Mouse (Mus musculus) hindbrain, embryonic 12.5 days (tissue): ENCODE results near the gene Ramp1. TPM values are rescaled to one million over a fixed set of nuclear protein-coding genes. Genes with fewer than 3 reads are reported as not detected.

Experiments used
- ATAC-seq: fragments of 200-750 bp; cut with Nextera tagmentation; 2 replicates; pipeline ENCODE4 v1.8.0; 2017; ENCODE audit warnings: moderate TSS enrichment; ENCODE audit not compliant: low FRiP score
- H3K27ac ChIP-seq: fragments of 300-500 bp; sonication (generic); 2 replicates; pipeline ENCODE4 v1.5.1; 2016; ENCODE audit warnings: mild to moderate bottlenecking
- H3K27me3 ChIP-seq: fragments of 300-500 bp; sonication (generic); 2 replicates; pipeline ENCODE4 v1.6.1; 2016; ENCODE audit warnings: mild to moderate bottlenecking
- H3K36me3 ChIP-seq: fragments of 300-500 bp; sonication (generic); 2 replicates; pipeline ENCODE4 v1.6.1; 2016; ENCODE audit warnings: mild to moderate bottlenecking
- H3K4me1 ChIP-seq: fragments of 300-500 bp; sonication (generic); 2 replicates; pipeline ENCODE4 v1.6.1; 2016
- H3K4me2 ChIP-seq: fragments of 300-500 bp; sonication (generic); replicated peaks from 2 replicates; pipeline ENCODE4 v1.6.1; 2016; ENCODE audit warnings: mild to moderate bottlenecking
- H3K4me3 ChIP-seq: fragments of 300-500 bp; sonication (generic); 2 replicates; pipeline ENCODE4 v1.5.1; 2016; ENCODE audit warnings: mild to moderate bottlenecking
- H3K9ac ChIP-seq: fragments of 300-500 bp; sonication (generic); 2 replicates; pipeline ENCODE4 v1.6.1; 2016; ENCODE audit warnings: mild to moderate bottlenecking, moderate library complexity
- H3K9me3 ChIP-seq: fragments of 300-500 bp; sonication (generic); replicated peaks from 2 replicates; pipeline ENCODE4 v1.6.1; 2016; ENCODE audit warnings: mild to moderate bottlenecking
- WGBS: fragments of 180-500 bp; shearing (Covaris S2); methylation state at CpG from one replicate; pipeline ENCODE4 v1.1.7; 2016; 5-methylcytosine and 5-hydroxymethylcytosine counted together
- polyA plus RNA-seq: library from polyadenylated mRNA; unstranded; fragments of >200 nt; fragmentation: Nextera tagmentation; extraction: Ambion mirVana; gene quantifications from 2 replicates; pipeline ENCODE4 v1.2.1, GENCODE M21; 2016

The Ramp1 gene
- polyA plus RNA-seq, 1 experiment from 2014 or later, result 1.1 TPM

DNA sequence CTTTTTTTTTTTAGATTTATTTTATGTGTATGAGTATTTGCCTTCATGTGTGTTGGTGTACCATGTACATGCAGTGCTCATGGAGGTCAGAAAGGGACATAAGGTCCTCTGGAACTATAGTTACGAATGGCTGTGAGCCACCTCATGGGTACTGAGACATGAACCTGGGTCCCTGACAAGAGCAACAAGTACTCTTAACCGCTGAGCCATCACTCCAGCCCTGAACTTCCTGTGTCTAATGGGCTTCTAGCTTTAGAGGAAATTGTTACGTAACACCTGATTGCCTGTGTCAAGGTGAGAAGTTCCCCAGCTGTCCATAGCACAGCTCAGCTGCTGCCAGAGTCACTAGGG lies 40.7 kb downstream of the Ramp1 start:
- ATAC-seq, result no peak
- Histone ChIP-seq H3K4me1 (no peaks in the 10 kb centered on the region), H3K36me3 (no peaks in the 10 kb centered on the region), H3K27ac (no peak overlapping the region), H3K4me3 (no peak overlapping the region), H3K4me2 (no peak overlapping the region), H3K9me3 (no peaks in the 10 kb centered on the region), H3K27me3 (no peaks in the 10 kb centered on the region), H3K9ac (no peak overlapping the region)
- WGBS, result 91% methylated on average over 3 of the region's 3 CpGs

DNA sequence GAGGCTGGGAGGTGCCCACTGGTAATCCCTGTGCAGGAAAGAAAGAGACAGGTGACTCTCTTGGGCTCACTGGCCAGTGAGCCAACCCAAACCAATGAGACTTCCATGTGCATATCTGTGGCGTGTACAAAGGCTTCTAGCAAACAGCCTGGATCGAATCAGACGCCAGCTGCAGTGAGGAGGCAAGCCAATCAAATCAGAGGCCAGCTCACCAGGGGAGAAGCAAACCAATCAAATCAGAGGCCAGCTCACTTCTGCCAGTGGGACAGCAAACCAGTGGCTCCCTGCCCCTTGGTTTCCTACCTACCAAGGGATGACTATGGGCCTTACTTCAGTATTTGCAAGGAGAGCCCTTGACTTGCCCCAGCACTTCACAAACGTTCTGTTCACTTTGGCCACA lies 46.9 kb downstream of the Ramp1 start:
- no peaks in the 10 kb centered on the region for H3K4me1 ChIP-seq
- H3K4me3 ChIP-seq, result no peak overlapping the region
- H3K4me2 ChIP-seq, result no peak overlapping the region
- no peaks in the 10 kb centered on the region for H3K27me3 ChIP-seq
- WGBS, result 78% methylated on average over 4 of the region's 4 CpGs
- no peaks in the 10 kb centered on the region for H3K36me3 ChIP-seq
- H3K9me3 ChIP-seq, result no peaks in the 10 kb centered on the region
- no peak for ATAC-seq
- no peak overlapping the region for H3K9ac ChIP-seq
- H3K27ac ChIP-seq, result no peak overlapping the region

DNA sequence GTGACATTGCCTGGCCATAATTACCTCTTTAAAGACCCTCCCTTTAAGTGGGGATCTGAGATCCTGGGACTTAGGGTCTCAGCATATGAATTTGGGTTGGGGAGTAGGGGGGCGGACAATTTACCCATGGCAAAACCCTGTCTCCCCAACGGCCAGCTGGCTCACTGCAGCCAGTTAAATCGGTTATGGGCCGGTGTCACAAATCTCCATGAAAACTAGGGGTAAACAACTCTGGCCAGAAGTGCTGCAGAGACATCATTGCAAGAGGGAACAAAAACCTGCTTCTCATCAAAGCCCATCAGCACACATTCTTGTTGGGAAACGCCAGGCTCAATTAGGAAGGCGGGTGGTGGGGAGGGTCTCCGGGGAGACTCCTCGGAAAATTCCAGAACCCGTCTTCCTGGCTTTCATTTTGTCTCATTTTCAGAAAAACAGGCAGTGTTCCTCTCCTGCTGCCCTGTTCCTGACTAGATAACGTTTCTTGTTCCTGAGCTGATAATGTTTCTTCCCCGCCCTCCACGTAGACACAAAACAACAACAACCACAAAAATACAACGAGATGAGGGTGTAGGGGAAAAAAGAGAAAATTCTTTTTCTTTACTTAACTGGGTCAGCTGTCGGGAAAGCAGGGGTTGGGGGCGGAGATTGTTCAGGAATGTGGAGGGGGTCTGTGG lies 47.9 kb downstream of the Ramp1 start:
- WGBS, result 66% methylated on average over 15 of the region's 15 CpGs
- H3K27ac ChIP-seq, result no peak overlapping the region

DNA sequence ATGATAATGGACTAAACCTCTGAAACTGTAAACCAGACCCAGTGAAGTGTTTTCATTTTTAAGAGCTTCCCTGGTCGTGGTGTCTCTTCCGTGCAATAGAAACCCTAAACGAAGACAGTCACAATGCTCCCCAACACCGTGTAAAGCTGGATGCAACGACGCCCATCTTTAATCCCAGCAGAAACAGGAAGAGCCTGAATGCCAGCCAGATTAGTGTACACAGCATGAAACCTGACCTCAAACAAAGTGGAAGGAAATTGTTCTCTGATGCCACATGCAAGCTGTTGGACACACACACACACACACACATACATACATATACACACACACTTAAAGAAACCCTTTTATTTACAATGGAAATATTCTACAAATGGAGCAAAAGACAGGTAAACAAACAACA lies 51.5 kb downstream of the Ramp1 start:
- Histone ChIP-seq H3K27me3 (no peaks in the 10 kb centered on the region), H3K4me2 (no peak overlapping the region), H3K4me3 (no peak overlapping the region), H3K4me1 (no peaks in the 10 kb centered on the region), H3K36me3 (no peaks in the 10 kb centered on the region), H3K9me3 (no peaks in the 10 kb centered on the region), H3K27ac (no peak overlapping the region), H3K9ac (no peak overlapping the region)
- ATAC-seq, result no peak
- WGBS, result 81% methylated on average over 6 of the region's 6 CpGs

More for the DNA sequence above, 47.9 kb downstream of the Ramp1 start:
- Histone ChIP-seq H3K36me3 (no peaks in the 10 kb centered on the region), H3K9me3 (no peaks in the 10 kb centered on the region), H3K4me3 (no peak overlapping the region), H3K27me3 (no peaks in the 10 kb centered on the region), H3K9ac (no peak overlapping the region), H3K4me2 (no peak overlapping the region), H3K4me1 (no peaks in the 10 kb centered on the region)
- no peak for ATAC-seq

DNA sequence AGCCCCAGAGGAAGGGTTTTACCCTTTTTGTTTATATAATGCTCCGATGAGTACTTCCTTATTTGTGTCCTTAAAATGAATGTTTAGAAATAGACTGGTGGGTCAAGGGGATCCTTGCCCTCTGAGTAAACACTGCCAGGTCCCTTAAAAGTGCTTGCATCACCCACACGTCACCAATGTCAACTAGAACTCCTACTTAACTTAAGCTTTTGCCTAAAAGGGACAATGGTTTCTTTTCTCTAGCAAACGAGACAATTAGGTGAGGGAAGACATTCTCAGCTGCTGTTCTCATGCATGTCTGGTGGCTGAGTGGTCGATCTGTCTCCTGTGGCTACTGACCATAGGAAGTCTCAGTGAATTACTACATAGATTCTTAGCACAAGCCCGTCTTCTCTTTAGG lies 52.3 kb downstream of the Ramp1 start:
- H3K4me3 ChIP-seq, result no peak overlapping the region
- no peaks in the 10 kb centered on the region for H3K36me3 ChIP-seq
- H3K4me2 ChIP-seq, result no peak overlapping the region
- H3K27me3 ChIP-seq, result no peaks in the 10 kb centered on the region
- H3K9me3 ChIP-seq, result no peaks in the 10 kb centered on the region
- H3K4me1 ChIP-seq, result no peaks in the 10 kb centered on the region
- 63% methylated on average over 5 of the region's 5 CpGs for WGBS
- H3K27ac ChIP-seq, result no peak overlapping the region
- H3K9ac ChIP-seq, result no peak overlapping the region
- ATAC-seq, result no peak

DNA sequence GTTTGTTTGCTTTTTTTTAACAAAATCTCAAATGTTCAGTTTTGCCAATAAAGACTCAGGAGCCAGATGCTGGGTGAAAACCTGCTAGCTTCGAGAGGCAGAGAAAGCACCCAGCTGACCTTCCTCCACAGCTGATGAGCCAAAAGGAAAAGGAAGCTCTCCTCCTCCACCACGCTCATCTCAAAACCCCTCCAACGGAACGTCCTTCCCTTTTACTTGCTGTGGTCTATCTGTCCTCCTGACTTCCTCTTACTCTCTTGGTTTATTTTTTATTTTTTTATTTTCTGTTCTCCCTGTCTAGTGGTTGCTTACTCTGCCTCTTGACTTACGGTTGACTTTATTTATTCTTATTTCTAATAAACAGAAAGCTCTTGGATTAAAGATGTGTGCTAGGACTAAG lies 55.8 kb downstream of the Ramp1 start:
- H3K27me3 ChIP-seq, result no peaks in the 10 kb centered on the region
- no peak for ATAC-seq
- 73% methylated on average over 5 of the region's 5 CpGs for WGBS

DNA sequence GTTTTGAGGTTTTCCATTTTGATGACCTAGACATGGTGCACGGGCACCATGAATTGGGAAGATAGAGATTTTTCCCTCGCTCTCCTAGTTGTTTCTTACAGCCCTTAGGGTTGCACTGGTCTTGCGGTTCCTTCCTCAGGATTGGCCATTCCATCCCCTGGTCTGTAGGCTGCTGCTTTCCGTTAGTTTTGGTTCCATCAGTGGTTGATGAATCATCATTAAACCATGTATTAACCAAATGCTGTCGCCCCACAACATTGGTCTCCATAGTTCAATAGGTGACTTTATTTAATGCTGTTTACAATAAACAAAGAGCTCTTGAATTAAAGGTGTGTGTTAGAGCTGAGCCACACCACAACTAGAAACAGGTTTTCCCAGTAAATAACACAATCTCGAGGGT lies 58.1 kb downstream of the Ramp1 start:
- Histone ChIP-seq H3K4me3 (no peak overlapping the region), H3K36me3 (no peaks in the 10 kb centered on the region), H3K4me1 (no peaks in the 10 kb centered on the region), H3K9ac (no peak overlapping the region), H3K9me3 (no peaks in the 10 kb centered on the region), H3K27ac (no peak overlapping the region), H3K4me2 (no peak overlapping the region), H3K27me3 (no peaks in the 10 kb centered on the region)
- no peak for ATAC-seq
- WGBS, result 87% methylated on average over 6 of the region's 6 CpGs

More for the DNA sequence above, 55.8 kb downstream of the Ramp1 start:
- Histone ChIP-seq H3K4me1 (no peaks in the 10 kb centered on the region), H3K9me3 (no peaks in the 10 kb centered on the region), H3K9ac (no peak overlapping the region), H3K4me2 (no peak overlapping the region), H3K27ac (no peak overlapping the region), H3K36me3 (no peaks in the 10 kb centered on the region), H3K4me3 (no peak overlapping the region)

DNA sequence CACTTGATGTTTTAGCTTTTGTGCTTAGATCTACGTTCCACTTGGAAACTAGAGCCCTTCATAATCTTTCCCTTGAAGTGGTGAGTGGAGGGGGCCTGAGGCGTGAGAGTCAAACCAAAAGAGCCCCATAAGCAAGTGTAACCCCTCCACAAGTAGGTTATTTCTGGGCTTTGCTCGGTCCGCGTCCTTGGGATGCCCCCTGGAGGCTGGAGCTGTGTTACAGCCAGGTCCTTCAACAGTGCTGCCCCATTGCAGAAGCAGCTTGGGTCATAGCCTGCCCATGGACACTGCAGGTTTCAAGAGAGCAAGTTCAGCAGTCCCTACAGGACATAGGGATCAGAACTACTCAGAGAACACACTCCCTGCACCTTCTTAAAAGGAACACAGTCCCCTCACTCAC lies 59.5 kb downstream of the Ramp1 start:
- H3K9me3 ChIP-seq, result no peaks in the 10 kb centered on the region
- no peak overlapping the region for H3K4me3 ChIP-seq
- H3K9ac ChIP-seq, result no peak overlapping the region
- no peak overlapping the region for H3K4me2 ChIP-seq
- no peaks in the 10 kb centered on the region for H3K36me3 ChIP-seq
- no peaks in the 10 kb centered on the region for H3K27me3 ChIP-seq
- H3K27ac ChIP-seq, result no peak overlapping the region
- H3K4me1 ChIP-seq, result no peaks in the 10 kb centered on the region
- ATAC-seq, result no peak
- 25% methylated on average over 5 of the region's 5 CpGs for whole genome bisulfite sequencing

DNA sequence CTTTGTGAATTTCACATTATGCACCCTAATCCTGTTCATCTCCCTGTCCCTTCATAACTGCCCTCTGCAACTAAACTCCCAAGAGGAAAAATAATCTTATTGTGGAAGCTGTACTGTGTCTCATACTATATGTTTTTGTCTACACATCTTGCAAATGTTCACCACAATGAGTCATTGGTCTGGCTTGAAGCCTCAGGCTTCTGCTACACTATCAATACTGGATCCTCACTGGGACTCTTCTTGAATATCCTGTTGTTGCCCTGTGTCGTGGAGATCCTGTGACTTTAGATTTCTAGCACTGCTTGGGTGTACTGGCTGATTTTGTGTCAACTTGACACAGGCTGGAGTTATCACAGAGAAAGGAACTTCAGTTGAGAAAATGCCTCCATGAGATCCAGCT lies 60.2 kb downstream of the Ramp1 start:
- no peak for ATAC-seq
- 83% methylated on average over 1 of the region's 1 CpGs for WGBS
- Histone ChIP-seq H3K9ac (no peak overlapping the region), H3K9me3 (no peaks in the 10 kb centered on the region), H3K4me3 (no peak overlapping the region), H3K36me3 (no peaks in the 10 kb centered on the region), H3K27me3 (no peaks in the 10 kb centered on the region), H3K4me2 (no peak overlapping the region), H3K27ac (no peak overlapping the region), H3K4me1 (no peaks in the 10 kb centered on the region)

DNA sequence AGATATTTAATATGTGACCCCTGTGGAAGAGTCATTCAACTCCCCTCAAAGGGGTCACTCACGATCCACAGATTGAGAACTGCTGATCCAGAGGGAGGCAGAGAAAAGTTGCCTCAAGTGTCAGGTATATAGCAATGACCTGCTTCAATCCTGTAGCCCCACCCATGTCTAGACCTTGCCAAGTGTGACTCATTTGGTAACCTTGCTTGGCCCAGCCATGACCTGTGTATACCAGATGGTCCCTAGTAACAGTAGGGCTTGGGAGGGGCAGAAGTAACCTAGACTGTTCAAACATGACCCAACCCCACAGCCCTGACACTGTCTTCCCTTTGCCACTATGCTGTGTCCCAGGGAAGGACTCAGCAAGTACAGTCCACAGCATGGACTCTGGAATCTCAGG lies 61.1 kb downstream of the Ramp1 start:
- Histone ChIP-seq H3K9me3 (no peaks in the 10 kb centered on the region), H3K36me3 (no peaks in the 10 kb centered on the region), H3K27me3 (no peaks in the 10 kb centered on the region), H3K27ac (no peak overlapping the region), H3K4me3 (no peak overlapping the region), H3K9ac (no peak overlapping the region), H3K4me2 (no peak overlapping the region), H3K4me1 (no peaks in the 10 kb centered on the region)
- WGBS, result 92% methylated on average over 1 of the region's 1 CpGs
- no peak for ATAC-seq

DNA sequence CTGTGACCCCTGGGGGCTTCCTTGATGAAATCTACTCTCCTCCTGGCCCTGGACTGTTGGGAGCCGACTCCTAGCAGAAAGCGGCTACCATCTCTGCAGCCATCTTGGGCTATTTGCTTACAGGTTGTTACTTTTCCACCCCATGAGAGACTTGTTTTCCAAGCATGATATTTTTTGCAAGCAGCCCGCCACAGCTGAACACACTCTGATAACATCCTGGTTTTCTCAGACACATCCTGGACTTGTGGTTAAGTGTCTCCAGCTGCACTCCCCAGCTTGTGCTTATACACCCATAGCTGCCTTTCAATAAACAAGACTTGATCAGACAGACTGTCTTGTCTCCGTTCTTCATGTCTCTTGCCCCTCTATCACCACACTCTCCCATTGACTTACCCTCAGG lies 61.6 kb downstream of the Ramp1 start:
- no peak overlapping the region for H3K4me2 ChIP-seq
- H3K27ac ChIP-seq, result no peak overlapping the region
- 78% methylated on average over 4 of the region's 4 CpGs for whole genome bisulfite sequencing
- no peak for ATAC-seq
- H3K27me3 ChIP-seq, result no peaks in the 10 kb centered on the region
- H3K9ac ChIP-seq, result no peak overlapping the region
- no peak overlapping the region for H3K4me3 ChIP-seq
- no peaks in the 10 kb centered on the region for H3K9me3 ChIP-seq
- H3K36me3 ChIP-seq, result no peaks in the 10 kb centered on the region
- no peaks in the 10 kb centered on the region for H3K4me1 ChIP-seq

DNA sequence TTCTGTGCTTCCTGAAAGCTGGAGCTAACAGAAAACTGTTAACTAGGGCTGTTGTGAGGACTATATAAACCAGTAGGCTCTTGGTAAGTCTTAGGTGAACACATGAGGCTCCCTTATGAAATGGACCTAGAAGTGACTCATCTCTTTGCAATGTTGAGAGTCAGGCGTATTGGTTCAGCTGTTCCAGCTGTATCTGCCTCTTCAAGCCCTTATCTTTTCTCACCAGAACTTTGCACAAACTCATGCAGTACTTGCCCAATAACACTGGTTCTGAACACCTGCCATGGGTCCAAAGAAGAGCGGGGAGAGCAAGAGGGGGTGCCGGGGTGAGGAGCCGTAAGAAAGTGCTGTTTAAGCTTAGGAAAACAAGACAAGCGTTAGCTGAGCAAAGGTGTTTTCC lies 68.6 kb downstream of the Ramp1 start:
- H3K4me3 ChIP-seq, result no peak overlapping the region
- 92% methylated on average over 5 of the region's 5 CpGs for WGBS
- ATAC-seq, result no peak

DNA sequence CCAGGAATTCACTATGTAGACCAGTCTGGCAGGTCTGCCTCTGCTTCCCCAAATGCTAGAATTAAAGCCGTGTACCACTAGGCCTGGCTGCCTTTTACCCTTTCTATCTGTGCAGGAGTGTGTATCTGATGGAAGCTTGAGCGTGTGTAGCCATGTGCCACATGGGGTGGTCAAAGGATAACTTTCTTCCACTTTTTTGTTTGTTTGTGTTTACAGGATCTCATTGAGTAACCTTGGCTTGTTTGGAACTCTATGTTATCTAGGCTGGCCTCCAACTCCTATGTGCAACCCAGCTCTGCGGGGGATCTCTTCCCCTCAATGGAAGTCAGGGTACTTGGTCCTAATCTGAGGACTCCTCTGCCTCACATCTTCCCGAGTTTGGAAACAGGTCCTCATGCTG lies 69.3 kb downstream of the Ramp1 start:
- Histone ChIP-seq H3K27me3 (no peaks in the 10 kb centered on the region), H3K4me3 (peak overlapping the region; percentile 100), H3K9ac (peak overlapping the region; percentile 75), H3K4me2 (peak overlapping the region; percentile 69), H3K27ac (peak overlapping the region; percentile 81), H3K9me3 (no peaks in the 10 kb centered on the region), H3K4me1 (peaks cover 26% of the 10 kb centered on the region), H3K36me3 (no peaks in the 10 kb centered on the region)
- no peak for ATAC-seq
- 45% methylated on average over 4 of the region's 4 CpGs for WGBS

More for the DNA sequence above, 68.6 kb downstream of the Ramp1 start:
- H3K9me3 ChIP-seq, result no peaks in the 10 kb centered on the region
- H3K27ac ChIP-seq, result no peak overlapping the region
- no peak overlapping the region for H3K4me2 ChIP-seq
- no peak overlapping the region for H3K9ac ChIP-seq
- H3K36me3 ChIP-seq, result no peaks in the 10 kb centered on the region
- H3K27me3 ChIP-seq, result no peaks in the 10 kb centered on the region
- H3K4me1 ChIP-seq, result peaks cover 26% of the 10 kb centered on the region
